Mouse (Mus musculus): ENCODE measurements around the gene Ttll10. TPM values are rescaled to one million over a fixed set of nuclear protein-coding genes. Genes with fewer than 3 reads are reported as not detected.
A peak's percentile ranks its signal among the peaks of the same experiment; 100 is the strongest.

Ttll10 gene
- total and polyA plus RNA-seq, 2 experiments from 2014 or later, result 1.9 TPM; not detected in 1

- Histone ChIP-seq H3K4me3 (ENCODE audit: low read depth, low read length) (no peak overlapping the region), H3K4me1 (ENCODE audit: insufficient read depth, low read length) (no peaks in the 10 kb centered on the region), H3K9me3 (ENCODE audit: low read length) (no peaks in the 10 kb centered on the region), H3K9ac (replicated peaks; ENCODE audit: low read length, poor library complexity, severe bottlenecking) (no peak overlapping the region), H3K27me3 (ENCODE audit: insufficient read depth, low read length) (no peaks in the 10 kb centered on the region), H3K36me3 (ENCODE audit: insufficient read depth, low read length) (no peaks in the 10 kb centered on the region), H3K4me2 (ENCODE audit: low read depth, low read length, poor library complexity, severe bottlenecking) (no peak overlapping the region), H3K27ac (ENCODE audit: low read depth, low read length) (no peak overlapping the region)
- ATAC-seq (ENCODE audit: low FRiP score) (no peak), DNase-seq (ENCODE audit: low spot score) (no peak)
- no peak for TF ChIP-seq CTCF (IDR thresholded peaks at IDR 0.05)
- WGBS, result 85% methylated on average over 9 of the region's 9 CpGs
These were observed 25.1 kb upstream of the Ttll10 start for GRCm38 (mm10) chr4:156084096-156084879.

GRCm38 (mm10) chr4:156083348-156083747, 24.1 kb upstream of the Ttll10 start:
- Histone ChIP-seq H3K9ac (replicated peaks; ENCODE audit: low read length, poor library complexity, severe bottlenecking) (no peak overlapping the region), H3K9me3 (ENCODE audit: low read length) (no peaks in the 10 kb centered on the region), H3K36me3 (ENCODE audit: insufficient read depth, low read length) (no peaks in the 10 kb centered on the region), H3K4me3 (ENCODE audit: low read depth, low read length) (no peak overlapping the region), H3K27ac (ENCODE audit: low read depth, low read length) (no peak overlapping the region), H3K4me2 (ENCODE audit: low read depth, low read length, poor library complexity, severe bottlenecking) (no peak overlapping the region), H3K4me1 (ENCODE audit: insufficient read depth, low read length) (no peaks in the 10 kb centered on the region), H3K27me3 (ENCODE audit: insufficient read depth, low read length) (no peaks in the 10 kb centered on the region)
- TF ChIP-seq CTCF (IDR thresholded peaks at IDR 0.05), result no peak
- ATAC-seq (ENCODE audit: low FRiP score), result no peak
- 84% methylated on average over 5 of the region's 5 CpGs for WGBS
- no peak for DNase-seq (ENCODE audit: low spot score)

DNA sequence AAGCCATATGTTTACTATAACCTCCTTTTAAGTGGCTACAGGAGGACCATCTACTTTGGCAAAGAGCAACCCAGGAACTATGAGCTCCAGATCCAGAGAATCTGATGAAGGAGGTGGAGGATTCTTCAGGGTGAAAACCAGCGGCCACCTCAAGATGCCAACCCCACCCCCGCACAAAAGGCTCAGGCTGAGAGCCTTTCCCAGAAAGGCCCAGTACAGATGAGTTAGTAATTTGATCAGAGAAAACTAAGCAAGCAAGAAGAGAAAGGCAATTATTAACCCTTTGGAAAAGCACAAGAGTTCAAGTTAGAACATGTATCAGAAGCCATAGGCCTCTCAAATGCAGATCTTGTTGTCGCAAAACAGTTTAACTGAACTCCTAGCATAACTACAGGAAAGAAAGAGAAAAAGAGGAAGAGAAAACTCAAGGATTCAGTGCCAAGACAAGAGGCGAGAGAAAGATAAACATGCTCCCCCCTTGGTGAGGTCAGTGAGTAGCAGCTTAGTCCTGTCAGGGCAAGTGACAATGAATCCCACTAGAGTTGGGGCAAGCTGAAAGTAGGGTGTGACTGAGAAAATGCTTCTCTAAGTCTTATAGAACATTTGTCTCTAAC, 23.5 kb upstream of the Ttll10 start:
- no peak for ATAC-seq (ENCODE audit: low FRiP score)
- no peak for TF ChIP-seq CTCF (IDR thresholded peaks at IDR 0.05)
- Histone ChIP-seq H3K9me3 (ENCODE audit: low read length) (no peaks in the 10 kb centered on the region), H3K27ac (ENCODE audit: low read depth, low read length) (no peak overlapping the region), H3K4me2 (ENCODE audit: low read depth, low read length, poor library complexity, severe bottlenecking) (no peak overlapping the region), H3K4me3 (ENCODE audit: low read depth, low read length) (no peak overlapping the region), H3K36me3 (ENCODE audit: insufficient read depth, low read length) (no peaks in the 10 kb centered on the region), H3K27me3 (ENCODE audit: insufficient read depth, low read length) (0 out of 2 replicates have a peak, but pooled peaks cover 4% of the 10 kb centered on the region), H3K9ac (replicated peaks; ENCODE audit: low read length, poor library complexity, severe bottlenecking) (no peak overlapping the region), H3K4me1 (ENCODE audit: insufficient read depth, low read length) (no peaks in the 10 kb centered on the region)
- no peak for DNase-seq (ENCODE audit: low spot score)
- 68% methylated on average over 4 of the region's 4 CpGs for WGBS

GRCm38 (mm10) chr4:156077499-156078301, 18.5 kb upstream of the Ttll10 start:
- Histone ChIP-seq H3K4me1 (ENCODE audit: insufficient read depth, low read length) (no peaks in the 10 kb centered on the region), H3K9me3 (ENCODE audit: low read length) (no peaks in the 10 kb centered on the region), H3K4me2 (ENCODE audit: low read depth, low read length, poor library complexity, severe bottlenecking) (peak overlapping the region; percentile 56), H3K27ac (ENCODE audit: low read depth, low read length) (no peak overlapping the region), H3K27me3 (ENCODE audit: insufficient read depth, low read length) (peaks cover 15% of the 10 kb centered on the region), H3K4me3 (ENCODE audit: low read depth, low read length) (peak overlapping the region; percentile 35), H3K9ac (replicated peaks; ENCODE audit: low read length, poor library complexity, severe bottlenecking) (peak overlapping the region; percentile 9), H3K36me3 (ENCODE audit: insufficient read depth, low read length) (no peaks in the 10 kb centered on the region)
- TF ChIP-seq CTCF (IDR thresholded peaks at IDR 0.05), result no peak
- WGBS, result 1% methylated on average over 51 of the region's 58 CpGs
- ATAC-seq (ENCODE audit: low FRiP score) (no peak), DNase-seq (ENCODE audit: low spot score) (no peak)

- ATAC-seq (ENCODE audit: low FRiP score) (no peak), DNase-seq (ENCODE audit: low spot score) (no peak)
- Histone ChIP-seq H3K9me3 (ENCODE audit: low read length) (no peaks in the 10 kb centered on the region), H3K36me3 (ENCODE audit: insufficient read depth, low read length) (no peaks in the 10 kb centered on the region), H3K9ac (replicated peaks; ENCODE audit: low read length, poor library complexity, severe bottlenecking) (no peak overlapping the region), H3K4me2 (ENCODE audit: low read depth, low read length, poor library complexity, severe bottlenecking) (peak overlapping the region; percentile 56), H3K27me3 (ENCODE audit: insufficient read depth, low read length) (peaks cover 15% of the 10 kb centered on the region), H3K4me1 (ENCODE audit: insufficient read depth, low read length) (no peaks in the 10 kb centered on the region), H3K27ac (ENCODE audit: low read depth, low read length) (no peak overlapping the region), H3K4me3 (ENCODE audit: low read depth, low read length) (0 out of 2 replicates have a peak overlapping the region, but pooled peaks have one; percentile 35)
- WGBS, result 18% methylated on average over 8 of the region's 8 CpGs
- TF ChIP-seq CTCF (IDR thresholded peaks at IDR 0.05), result no peak
These were observed 17.7 kb upstream of the Ttll10 start for GRCm38 (mm10) chr4:156076911-156077382.
